Comparison of ENCODE assay signal across 9 mouse cellular contexts in genomic region chr12:8900919-8901663, GRCm38 (mm10). TPM values are rescaled to one million over a fixed set of nuclear protein-coding genes. Genes with fewer than 3 reads are reported as not detected.
DNase-seq lines count a peak whose midpoint lies in the region; ATAC-seq and TF ChIP-seq lines count a peak whose summit lies in the region.
"Had no signal": no experiment of that assay in that cellular context is flagged by ENCODE, and none has a peak within 500 bp of the region (broad histone marks: within the 10 kb centered on the region; RNA-seq: fewer than 3 reads in every experiment).

No protein-coding gene starts in this region.

- no peak for DNase-seq in midbrain, embryonic 11.5 days (ENCODE audit: low spot score, missing footprints)
- peak; percentile 46 for DNase-seq in limb, embryonic 14.5 days (ENCODE audit: low spot score)
- no peak for DNase-seq in Muller cell, postnatal 12 days (ENCODE audit: inconsistent ontology term)
- DNase-seq in natural killer cell, adult 2 months (ENCODE audit: low spot score in 2 of 2), result no peak
- DNase-seq in thymus, postnatal 36 days, result no peak
- DNase-seq: cerebellum, adult 9-11 months had no signal

- no peaks in the 10 kb centered on the region for H3K27me3 ChIP-seq in midbrain, embryonic 11.5 days (ENCODE audit: control insufficient read depth, insufficient read depth, low read length)
- H3K27me3 ChIP-seq in midbrain, embryonic 16.5 days (ENCODE audit: control insufficient read depth, insufficient read depth, low read depth, low read length), result no peaks in the 10 kb centered on the region
- H3K27me3 ChIP-seq in heart, embryonic 13.5 days (replicated peaks), result no peaks in the 10 kb centered on the region
- H3K27me3 ChIP-seq in limb, embryonic 14.5 days (ENCODE audit: control insufficient read depth, insufficient read depth, low read length), result no peaks in the 10 kb centered on the region

- H3K4me1 ChIP-seq in midbrain, embryonic 11.5 days (ENCODE audit: control insufficient read depth, insufficient read depth, low read length), result peaks cover 15% of the 10 kb centered on the region
- H3K4me1 ChIP-seq in midbrain, embryonic 16.5 days (ENCODE audit: control insufficient read depth, insufficient read depth, low read length), result no peaks in the 10 kb centered on the region
- peaks cover 46% of the 10 kb centered on the region for H3K4me1 ChIP-seq in heart, embryonic 13.5 days
- H3K4me1 ChIP-seq in limb, embryonic 14.5 days (ENCODE audit: control insufficient read depth, insufficient read depth, low read length), result peaks cover 27% of the 10 kb centered on the region

- 0 out of 2 replicates have a peak, but pooled peaks have one; percentile 22 for ATAC-seq in midbrain, embryonic 11.5 days (ENCODE audit: low FRiP score)
- no peak for ATAC-seq in midbrain, embryonic 16.5 days
- ATAC-seq in heart, embryonic 13.5 days (ENCODE audit: extremely low read depth, insufficient number of reproducible peaks, low FRiP score, low TSS enrichment), result no peak
- peak; percentile 42 for ATAC-seq in limb, embryonic 14.5 days (ENCODE audit: low FRiP score, low read depth)

- no peak overlapping the region for H3K4me2 ChIP-seq in midbrain, embryonic 11.5 days
- H3K4me2 ChIP-seq in midbrain, embryonic 16.5 days (ENCODE audit: low read length), result no peak overlapping the region
- H3K4me2 ChIP-seq in heart, embryonic 13.5 days, result no peak overlapping the region
- no peak overlapping the region for H3K4me2 ChIP-seq in limb, embryonic 14.5 days (replicated peaks; ENCODE audit: low read depth, low read length, severe bottlenecking)

- no peaks in the 10 kb centered on the region for H3K36me3 ChIP-seq in midbrain, embryonic 11.5 days (ENCODE audit: control insufficient read depth, insufficient read depth, low read length)
- no peaks in the 10 kb centered on the region for H3K36me3 ChIP-seq in midbrain, embryonic 16.5 days (ENCODE audit: control insufficient read depth, insufficient read depth, low read length)
- H3K36me3 ChIP-seq in heart, embryonic 13.5 days, result no peaks in the 10 kb centered on the region
- no peaks in the 10 kb centered on the region for H3K36me3 ChIP-seq in limb, embryonic 14.5 days (ENCODE audit: control insufficient read depth, insufficient read depth, low read length)

- H3K9me3 ChIP-seq in midbrain, embryonic 11.5 days (ENCODE audit: control insufficient read depth, low read length), result no peaks in the 10 kb centered on the region
- H3K9me3 ChIP-seq in midbrain, embryonic 16.5 days (replicated peaks; ENCODE audit: control insufficient read depth, low read length, poor library complexity, severe bottlenecking), result no peaks in the 10 kb centered on the region
- no peaks in the 10 kb centered on the region for H3K9me3 ChIP-seq in heart, embryonic 13.5 days
- no peaks in the 10 kb centered on the region for H3K9me3 ChIP-seq in limb, embryonic 14.5 days (ENCODE audit: control insufficient read depth, low read length)

- 42% methylated on average over 5 of the region's 5 CpGs for whole genome bisulfite sequencing in midbrain, embryonic 11.5 days
- 56% methylated on average over 5 of the region's 5 CpGs for WGBS in midbrain, embryonic 16.5 days
- WGBS in heart, embryonic 13.5 days, result 27% methylated on average over 5 of the region's 5 CpGs
- WGBS in limb, embryonic 14.5 days, result 31% methylated on average over 5 of the region's 5 CpGs

- no peak overlapping the region for H3K4me3 ChIP-seq in midbrain, embryonic 11.5 days (ENCODE audit: low read depth, low read length)
- H3K4me3 ChIP-seq in midbrain, embryonic 16.5 days (ENCODE audit: low read depth, low read length), result no peak overlapping the region
- no peak overlapping the region for H3K4me3 ChIP-seq in heart, embryonic 13.5 days
- no peak overlapping the region for H3K4me3 ChIP-seq in limb, embryonic 14.5 days (replicated peaks; ENCODE audit: low read length)

- no peak for TF ChIP-seq POLR2A in limb, embryonic 14.5 days (IDR thresholded peaks at IDR 0.05; ENCODE audit: borderline replicate concordance, extremely low read depth, insufficient read depth, insufficient read length)

- no peak overlapping the region for H3K9ac ChIP-seq in midbrain, embryonic 11.5 days (ENCODE audit: low read length)
- no peak overlapping the region for H3K9ac ChIP-seq in midbrain, embryonic 16.5 days (ENCODE audit: low read depth, low read length)
- no peak overlapping the region for H3K9ac ChIP-seq in heart, embryonic 13.5 days
- no peak overlapping the region for H3K9ac ChIP-seq in limb, embryonic 14.5 days (ENCODE audit: low read depth, low read length, severe bottlenecking)

- H3K27ac ChIP-seq in midbrain, embryonic 11.5 days (ENCODE audit: low read depth, low read length), result no peak overlapping the region
- no peak overlapping the region for H3K27ac ChIP-seq in midbrain, embryonic 16.5 days (ENCODE audit: low read length)
- peak overlapping the region; percentile 13 for H3K27ac ChIP-seq in heart, embryonic 13.5 days (replicated peaks)
- no peak overlapping the region; the same call in 1 of the 2 replicates for H3K27ac ChIP-seq in limb, embryonic 14.5 days (replicated peaks; ENCODE audit: low read depth, low read length)

RNA-seq across cellular contexts. Expression of gene Laptm4a, which starts 20.4 kb away (rescaled TPM):
- polyA plus RNA-seq in midbrain, embryonic 11.5 days (2014; fragmentation: Nextera tagmentation; extraction: Ambion mirVana), result 171 and 173 TPM in 2 replicates
- 190 and 201 TPM in 2 replicates for polyA plus RNA-seq in midbrain, embryonic 16.5 days (2015; fragmentation: Nextera tagmentation; extraction: Ambion mirVana)
- 245 and 277 TPM in 2 replicates for polyA plus RNA-seq in heart, embryonic 13.5 days (2015; fragmentation: Nextera tagmentation; extraction: Ambion mirVana)
- 619 and 677 TPM in 2 replicates for polyA plus RNA-seq in limb, embryonic 14.5 days (2012; rRNA removed)
- 358 and 364 TPM in 2 replicates for polyA plus RNA-seq in limb, embryonic 14.5 days (2014; fragmentation: Nextera tagmentation; extraction: Ambion mirVana)

RNA-seq across cellular contexts. Expression of gene Matn3, which starts 46.6 kb away (rescaled TPM):
- 1.3 and 1.4 TPM in 2 replicates for polyA plus RNA-seq in midbrain, embryonic 11.5 days (2014; fragmentation: Nextera tagmentation; extraction: Ambion mirVana)
- polyA plus RNA-seq in midbrain, embryonic 16.5 days (2015; fragmentation: Nextera tagmentation; extraction: Ambion mirVana), result 0.11 and 0.15 TPM in 2 replicates
- 0.19 and 0.32 TPM in 2 replicates for polyA plus RNA-seq in heart, embryonic 13.5 days (2015; fragmentation: Nextera tagmentation; extraction: Ambion mirVana)
- 75.9 and 93.4 TPM in 2 replicates for polyA plus RNA-seq in limb, embryonic 14.5 days (2012; rRNA removed)
- polyA plus RNA-seq in limb, embryonic 14.5 days (2014; fragmentation: Nextera tagmentation; extraction: Ambion mirVana), result 30.3 and 34.3 TPM in 2 replicates
- polyA plus RNA-seq: large intestine, adult 2 months had no signal

Comparison
In these comparisons a context has a peak if more than half of its experiments do, and no peak if none do; other contexts are left out.
1. ATAC-seq: peak in midbrain, embryonic 11.5 days (single experiment) and limb, embryonic 14.5 days (single experiment); none in midbrain, embryonic 16.5 days (single experiment) and heart, embryonic 13.5 days (single experiment).
2. RNA of gene Matn3, which starts 46.6 kb away (polyA plus RNA-seq): 30.3 to 93.4 TPM in limb, embryonic 14.5 days; 1.3 to 1.4 TPM in midbrain, embryonic 11.5 days, 0.19 to 0.32 TPM in heart, embryonic 13.5 days and 0.11 to 0.15 TPM in midbrain, embryonic 16.5 days; every median in the first group is over 10 times any median in the second.